Mouse (Mus musculus) heart, adult 2 months (tissue): ENCODE measurements around the gene Glp2r. TPM values are rescaled to one million over a fixed set of nuclear protein-coding genes. Genes with fewer than 3 reads are reported as not detected.

Experiments used
- DNase-seq, 2 experiments: peaks; one replicate each; pipeline ENCODE4 v3.0.0; 2021
- H3K27ac ChIP-seq: fragments of 200-600 bp; 2 replicates; pipeline ENCODE4 v1.8.1; 2022
- H3K27me3 ChIP-seq: fragments of 200-500 bp; 2 replicates; pipeline ENCODE4 v1.6.1; 2012; ENCODE audit warnings: mild to moderate bottlenecking, low read length, inconsistent platforms, mixed read lengths; ENCODE audit not compliant: control insufficient read depth, insufficient read depth
- H3K36me3 ChIP-seq: fragments of 200-500 bp; 2 replicates; pipeline ENCODE4 v1.6.1; 2012; ENCODE audit warnings: low read length, inconsistent platforms; ENCODE audit not compliant: control insufficient read depth, insufficient read depth
- H3K4me1 ChIP-seq: fragments of 200-500 bp; 2 replicates; pipeline ENCODE4 v1.6.1; 2011; ENCODE audit warnings: low read length; ENCODE audit not compliant: control insufficient read depth, insufficient read depth
- H3K4me3 ChIP-seq: fragments of 200-600 bp; 2 replicates; pipeline ENCODE4 v1.8.1; 2022
- H3K79me2 ChIP-seq: fragments of 200-500 bp; replicated peaks from 2 replicates; pipeline ENCODE4 v1.6.1; 2012; ENCODE audit warnings: mild to moderate bottlenecking, inconsistent platforms, low read length, moderate library complexity, mixed read lengths; ENCODE audit not compliant: control insufficient read depth, insufficient read depth
- H3K9ac ChIP-seq: fragments of 200-500 bp; 2 replicates; pipeline ENCODE4 v1.6.1; 2012; ENCODE audit warnings: low read depth, mild to moderate bottlenecking, control low read depth, inconsistent platforms, low read length, mixed read lengths
- CTCF ChIP-seq: fragments of 200-600 bp; IDR thresholded peaks from 2 replicates; pipeline ENCODE4 v1.8.1; 2022; ENCODE audit warnings: antibody characterized with exemption, mild to moderate bottlenecking, moderate library complexity
- EP300 ChIP-seq: fragments of 200-500 bp; IDR thresholded peaks from 2 replicates; pipeline ENCODE4 v1.6.1; 2011; ENCODE audit warnings: low read depth, low read length, control low read depth; ENCODE audit not compliant: insufficient read depth
- POLR2A ChIP-seq: fragments of 200-500 bp; IDR thresholded peaks from 2 replicates; pipeline ENCODE4 v1.6.1; 2011; ENCODE audit warnings: mild to moderate bottlenecking, low read depth, low read length, control low read depth; ENCODE audit not compliant: insufficient read depth
- WGBS: fragments of 180-500 bp; shearing (Covaris S2); methylation state at CpG from one replicate; pipeline ENCODE4 v1.1.7; 2018; 5-methylcytosine and 5-hydroxymethylcytosine counted together
- intact Hi-C: fragments of 180-260 bp; cut with DNase I; formaldehyde crosslinking; loops from one replicate; pipeline ENCODE4 v1.15.1; 2025
- polyA plus RNA-seq: library from polyadenylated mRNA; depleted of rRNA; stranded (reverse); fragments of >200 nt; gene quantifications from 2 replicates; pipeline ENCODE4 v1.2.3, GENCODE M21; 2012
- total RNA-seq, 2 experiments: library from RNA; stranded (reverse); gene quantifications; 2 replicates each; pipeline ENCODE4 v1.2.3; 2021

Glp2r gene
- total and polyA plus RNA-seq, 3 experiments = not detected

DNA sequence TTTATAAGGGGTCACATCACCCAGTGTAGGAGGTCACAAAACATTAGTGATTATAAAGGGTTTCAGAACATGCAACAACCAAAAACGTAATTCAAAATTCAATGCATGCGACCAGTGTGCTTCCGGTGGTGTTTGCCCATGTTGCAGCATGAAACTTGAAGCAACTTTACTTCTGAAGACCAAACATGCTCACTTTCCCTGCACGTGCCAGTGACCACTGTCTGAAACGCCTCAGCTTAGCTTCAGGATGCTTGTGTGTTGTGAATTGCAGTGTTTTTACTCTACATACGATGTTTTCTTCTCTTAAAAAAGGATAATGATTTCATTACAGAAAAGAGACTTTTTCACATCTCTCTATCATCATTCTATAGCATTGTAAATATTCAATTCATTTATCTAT lies 32.6 kb downstream of the Glp2r start:
- no peak for TF ChIP-seq EP300
- no peak for TF ChIP-seq CTCF
- no peak for TF ChIP-seq POLR2A
- Histone ChIP-seq H3K4me1 (no peaks in the 10 kb centered on the region), H3K36me3 (no peaks in the 10 kb centered on the region), H3K9ac (no peak overlapping the region), H3K79me2 (no peaks in the 10 kb centered on the region), H3K27me3 (no peaks in the 10 kb centered on the region), H3K27ac (no peak overlapping the region), H3K4me3 (no peak overlapping the region)
- DNase-seq = no peak
- intact Hi-C loops = no loop called here
- 82% methylated on average over 6 of the region's 6 CpGs for WGBS

GRCm38 (mm10) chr11:67734597-67734996 lies 36.4 kb downstream of the Glp2r start:
- Histone ChIP-seq H3K4me1 (no peaks in the 10 kb centered on the region), H3K27ac (no peak overlapping the region), H3K27me3 (no peaks in the 10 kb centered on the region), H3K36me3 (no peaks in the 10 kb centered on the region), H3K9ac (no peak overlapping the region), H3K4me3 (no peak overlapping the region), H3K79me2 (no peaks in the 10 kb centered on the region)
- no peak for DNase-seq
- TF ChIP-seq EP300 (no peak), CTCF (no peak), POLR2A (no peak)
- WGBS = 62% methylated on average over 3 of the region's 3 CpGs
- intact Hi-C loops = no loop called here

GRCm38 (mm10) chr11:67733726-67734125 lies 37.2 kb downstream of the Glp2r start:
- no peaks in the 10 kb centered on the region for H3K36me3 ChIP-seq
- intact Hi-C loops = no loop called here
- no peaks in the 10 kb centered on the region for H3K79me2 ChIP-seq
- no peak for DNase-seq
- H3K27ac ChIP-seq = no peak overlapping the region
- no peaks in the 10 kb centered on the region for H3K27me3 ChIP-seq
- WGBS = 50% methylated on average over 1 of the region's 1 CpGs
- no peaks in the 10 kb centered on the region for H3K4me1 ChIP-seq
- H3K9ac ChIP-seq = no peak overlapping the region
- TF ChIP-seq POLR2A = no peak
- no peak for TF ChIP-seq CTCF
- no peak for TF ChIP-seq EP300
- no peak overlapping the region for H3K4me3 ChIP-seq

DNA sequence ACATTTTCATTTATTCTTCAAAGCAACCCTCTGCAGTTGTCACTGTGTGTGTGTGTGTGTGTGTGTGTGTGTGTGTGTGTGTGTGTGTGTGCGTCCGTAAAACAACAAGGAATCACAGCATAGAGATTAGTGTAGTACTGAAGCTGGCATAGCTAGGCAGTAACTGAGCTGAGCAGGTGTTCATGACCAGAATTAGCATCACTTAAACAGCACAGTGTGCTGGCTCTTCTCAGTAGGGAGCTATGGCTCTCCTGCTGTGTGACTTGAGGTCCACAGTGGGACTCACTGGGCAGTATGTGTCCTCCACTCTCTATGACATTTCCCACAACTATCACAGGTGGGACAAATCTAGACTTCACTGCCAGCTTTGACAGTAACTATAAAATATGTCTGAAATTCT lies 39.9 kb downstream of the Glp2r start:
- H3K4me1 ChIP-seq = peaks cover 2% of the 10 kb centered on the region; the same call in 1 of the 2 replicates
- H3K27me3 ChIP-seq = no peaks in the 10 kb centered on the region
- no peak overlapping the region for H3K27ac ChIP-seq
- DNase-seq = no peak
- H3K79me2 ChIP-seq = no peaks in the 10 kb centered on the region
- TF ChIP-seq POLR2A (no peak), CTCF (no peak), EP300 (no peak)
- H3K4me3 ChIP-seq = no peak overlapping the region
- H3K36me3 ChIP-seq = peaks cover 2% of the 10 kb centered on the region; the same call in 1 of the 2 replicates
- 100% methylated on average over 2 of the region's 2 CpGs for WGBS
- no peak overlapping the region for H3K9ac ChIP-seq
- intact Hi-C loops = no loop called here

DNA sequence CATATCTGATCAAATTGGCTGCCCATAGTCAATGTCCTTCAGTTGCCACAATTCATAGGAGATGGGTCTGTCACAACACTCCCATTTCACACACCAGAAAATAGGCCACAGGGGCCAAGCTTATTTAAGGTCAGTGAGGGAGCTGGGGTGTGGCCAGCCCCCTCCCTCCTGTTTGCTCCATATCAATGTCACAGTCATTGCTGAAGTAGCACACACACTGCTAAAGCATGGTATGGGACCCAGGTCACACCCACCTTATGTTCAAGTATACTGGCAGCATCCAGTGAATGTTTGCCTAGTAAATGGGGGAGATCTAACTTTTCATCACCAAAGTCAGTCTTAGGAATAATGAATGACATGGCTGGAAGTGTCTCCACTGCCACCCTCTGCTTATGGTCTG lies 42.2 kb downstream of the Glp2r start:
- Histone ChIP-seq H3K4me3 (no peak overlapping the region), H3K9ac (no peak overlapping the region), H3K4me1 (peaks cover 2% of the 10 kb centered on the region; the same call in 1 of the 2 replicates), H3K36me3 (peaks cover 2% of the 10 kb centered on the region; the same call in 1 of the 2 replicates), H3K79me2 (no peaks in the 10 kb centered on the region), H3K27ac (no peak overlapping the region), H3K27me3 (no peaks in the 10 kb centered on the region)
- intact Hi-C loops = no loop called here
- DNase-seq = no peak
- TF ChIP-seq CTCF (no peak), POLR2A (no peak), EP300 (no peak)

GRCm38 (mm10) chr11:67727095-67727494 lies 43.9 kb downstream of the Glp2r start:
- Histone ChIP-seq H3K4me1 (peaks cover 2% of the 10 kb centered on the region; the same call in 1 of the 2 replicates), H3K36me3 (peaks cover 2% of the 10 kb centered on the region; the same call in 1 of the 2 replicates), H3K4me3 (no peak overlapping the region), H3K27ac (peak overlapping the region; percentile 41; the same call in 1 of the 2 replicates), H3K27me3 (no peaks in the 10 kb centered on the region), H3K79me2 (no peaks in the 10 kb centered on the region), H3K9ac (no peak overlapping the region)
- 54% methylated on average over 6 of the region's 6 CpGs for WGBS
- DNase-seq = peak; percentile 13 to 20
- TF ChIP-seq EP300 (no peak), POLR2A (no peak)
- intact Hi-C loops = no loop called here
